Mouse (Mus musculus): Measurements from ENCODE around the gene Tet3. TPM values are rescaled to one million over a fixed set of nuclear protein-coding genes. Genes with fewer than 3 reads are reported as not detected.

The Tet3 gene
- polyA plus RNA-seq, 1 experiment from 2014 or later, result 39.9 TPM

DNA sequence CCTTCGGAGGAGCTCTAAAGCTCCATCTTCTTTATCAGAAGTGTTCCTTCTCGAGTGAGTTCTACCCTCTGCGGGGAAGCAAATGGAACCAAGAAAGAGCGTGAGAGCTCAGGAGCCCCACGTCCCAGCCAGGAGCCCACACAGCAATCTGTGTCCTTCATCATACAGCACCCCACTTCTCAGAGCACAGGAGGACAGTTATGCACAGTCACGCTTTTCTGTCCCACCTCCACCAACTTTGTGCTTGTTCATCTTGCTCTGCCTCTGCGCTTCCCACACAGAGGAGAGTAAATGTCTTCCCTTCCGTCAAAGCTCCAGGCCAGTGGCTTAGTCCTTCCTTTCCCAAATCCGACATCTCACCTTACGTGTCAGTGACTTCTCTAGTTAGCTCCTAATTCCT is 40.2 kb upstream of the Tet3 start:
- Histone ChIP-seq H3K9ac (ENCODE audit: low read length) (no peak overlapping the region), H3K36me3 (ENCODE audit: control insufficient read depth, insufficient read depth, low read length) (no peaks in the 10 kb centered on the region), H3K4me2 (no peak overlapping the region), H3K9me3 (ENCODE audit: control insufficient read depth, low read length) (no peaks in the 10 kb centered on the region), H3K27ac (ENCODE audit: low read depth, low read length) (no peak overlapping the region), H3K4me1 (ENCODE audit: control insufficient read depth, insufficient read depth, low read length) (no peaks in the 10 kb centered on the region), H3K4me3 (ENCODE audit: low read depth, low read length) (no peak overlapping the region), H3K27me3 (ENCODE audit: control insufficient read depth, insufficient read depth, low read length) (no peaks in the 10 kb centered on the region)
- ATAC-seq (ENCODE audit: low FRiP score), result no peak
- WGBS, result 92% methylated on average over 10 of the region's 10 CpGs
- DNase-seq (ENCODE audit: low spot score, missing footprints), result no peak

DNA sequence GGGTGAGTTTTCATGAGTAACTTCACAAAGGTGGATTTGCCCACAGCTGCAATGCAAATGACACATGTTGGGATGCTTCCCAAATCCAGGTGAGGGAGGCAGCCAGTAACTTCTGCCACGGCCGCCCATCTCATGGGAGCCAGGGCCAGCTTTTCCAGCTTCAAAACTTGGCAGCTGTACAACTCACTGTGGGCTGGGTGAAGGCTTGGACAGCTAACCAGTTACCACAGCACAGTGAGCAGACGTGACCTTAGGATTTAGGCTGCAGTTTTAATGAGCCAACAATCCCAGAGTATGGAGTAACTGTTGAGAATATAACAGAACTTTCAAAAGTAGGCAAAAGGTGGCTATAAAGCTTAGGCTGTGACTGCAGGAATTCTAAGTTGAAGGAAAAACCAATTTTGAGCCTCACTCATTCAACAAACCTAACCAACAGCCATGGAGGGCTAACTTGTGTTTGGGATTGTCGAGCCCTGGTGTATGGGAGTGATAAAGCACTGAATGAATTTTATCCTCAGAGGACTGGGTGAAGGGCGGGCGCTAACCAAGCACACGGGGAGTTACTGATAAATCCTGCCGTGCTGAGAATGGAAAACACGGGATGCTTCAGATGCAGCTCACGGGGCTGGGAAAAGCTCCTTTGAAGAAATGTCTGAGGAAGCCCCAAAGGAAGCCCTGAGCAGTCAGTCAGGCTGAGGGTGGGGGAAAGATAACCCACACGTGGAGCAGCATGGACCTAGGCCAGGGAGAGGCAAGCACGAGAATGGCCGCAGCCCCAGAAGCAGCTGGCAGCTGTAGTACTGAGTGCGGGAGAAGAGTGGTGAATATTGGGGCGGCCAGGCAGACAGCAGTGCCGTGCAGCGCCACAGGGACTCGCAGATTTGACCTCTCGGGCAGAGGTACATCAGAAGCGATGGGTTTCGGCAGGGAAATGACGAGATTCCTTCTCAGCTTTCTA is 38.1 kb upstream of the Tet3 start:
- 89% methylated on average over 22 of the region's 22 CpGs for WGBS
- H3K27ac ChIP-seq (ENCODE audit: low read depth, low read length), result no peak overlapping the region
- DNase-seq (ENCODE audit: low spot score, missing footprints) (no peak), ATAC-seq (ENCODE audit: low FRiP score) (no peak)
- H3K4me2 ChIP-seq, result no peak overlapping the region
- no peaks in the 10 kb centered on the region for H3K9me3 ChIP-seq (ENCODE audit: control insufficient read depth, low read length)
- no peaks in the 10 kb centered on the region for H3K27me3 ChIP-seq (ENCODE audit: control insufficient read depth, insufficient read depth, low read length)
- no peak overlapping the region for H3K4me3 ChIP-seq (ENCODE audit: low read depth, low read length)
- peaks cover 2% of the 10 kb centered on the region; the same call in 1 of the 2 replicates for H3K36me3 ChIP-seq (ENCODE audit: control insufficient read depth, insufficient read depth, low read length)
- no peak overlapping the region for H3K9ac ChIP-seq (ENCODE audit: low read length)
- no peaks in the 10 kb centered on the region for H3K4me1 ChIP-seq (ENCODE audit: control insufficient read depth, insufficient read depth, low read length)

DNA sequence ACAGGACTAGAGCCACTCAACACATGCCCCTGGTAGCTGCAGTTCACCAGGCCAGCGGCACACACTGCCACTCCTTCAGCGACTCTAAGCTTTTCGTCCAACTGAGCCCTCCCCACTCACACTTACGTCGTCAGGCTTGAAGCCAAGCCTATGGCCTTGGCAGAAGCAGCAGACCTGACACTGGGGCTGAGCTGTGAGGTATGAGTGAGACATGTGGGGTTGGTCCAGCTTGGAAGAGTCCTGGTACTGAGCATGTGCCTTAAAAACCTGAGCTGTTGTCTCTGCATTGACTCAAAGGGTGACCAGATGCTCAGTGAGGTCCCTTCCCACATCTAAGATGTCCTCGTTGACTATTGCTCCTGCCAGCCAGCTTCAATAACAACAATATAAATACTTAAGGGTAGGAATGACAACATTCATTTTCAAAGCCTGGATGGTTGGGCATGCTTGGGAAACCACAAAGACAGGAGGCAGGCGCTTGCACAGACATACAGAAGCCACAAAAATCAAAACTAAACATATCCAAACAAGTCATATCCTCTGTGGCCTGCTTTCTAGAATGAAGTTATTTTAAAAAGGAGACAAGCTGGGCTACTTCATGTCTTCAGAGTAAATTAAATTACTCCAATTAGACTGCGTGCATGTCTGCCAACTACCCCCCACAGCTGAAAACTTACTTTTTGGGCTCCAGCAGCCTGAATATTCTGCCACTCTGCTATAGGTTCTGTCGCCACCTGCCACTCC is 37.3 kb upstream of the Tet3 start:
- H3K4me2 ChIP-seq, result no peak overlapping the region
- DNase-seq (ENCODE audit: low spot score, missing footprints) (no peak), ATAC-seq (ENCODE audit: low FRiP score) (no peak)
- peaks cover 2% of the 10 kb centered on the region; the same call in 1 of the 2 replicates for H3K36me3 ChIP-seq (ENCODE audit: control insufficient read depth, insufficient read depth, low read length)
- H3K27ac ChIP-seq (ENCODE audit: low read depth, low read length), result no peak overlapping the region
- H3K4me3 ChIP-seq (ENCODE audit: low read depth, low read length), result no peak overlapping the region
- no peaks in the 10 kb centered on the region for H3K27me3 ChIP-seq (ENCODE audit: control insufficient read depth, insufficient read depth, low read length)
- no peaks in the 10 kb centered on the region for H3K9me3 ChIP-seq (ENCODE audit: control insufficient read depth, low read length)
- 90% methylated on average over 9 of the region's 9 CpGs for WGBS
- H3K9ac ChIP-seq (ENCODE audit: low read length), result no peak overlapping the region
- H3K4me1 ChIP-seq (ENCODE audit: control insufficient read depth, insufficient read depth, low read length), result no peaks in the 10 kb centered on the region

DNA sequence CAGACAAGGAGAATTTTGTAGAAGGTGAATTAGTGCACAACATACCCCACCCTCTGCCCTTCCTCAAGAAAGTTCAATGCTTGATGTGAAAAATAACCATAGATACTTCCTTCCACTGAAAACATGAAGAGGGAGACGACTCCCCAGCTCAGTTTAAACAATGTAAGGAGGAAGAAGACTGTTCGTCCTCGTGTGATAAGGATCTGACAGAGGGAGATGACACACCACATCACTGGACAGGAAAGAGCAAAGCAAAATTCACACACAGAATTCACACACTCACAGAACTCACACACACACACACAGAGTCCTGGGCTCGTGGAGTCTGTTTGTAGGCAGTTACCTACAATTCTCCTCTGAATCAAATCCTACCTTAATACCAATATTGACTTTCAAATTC is 31.7 kb upstream of the Tet3 start:
- H3K9me3 ChIP-seq (ENCODE audit: control insufficient read depth, low read length), result no peaks in the 10 kb centered on the region
- WGBS, result 85% methylated on average over 4 of the region's 4 CpGs
- H3K36me3 ChIP-seq (ENCODE audit: control insufficient read depth, insufficient read depth, low read length), result peaks cover 8% of the 10 kb centered on the region; the same call in 1 of the 2 replicates
- DNase-seq (ENCODE audit: low spot score, missing footprints) (no peak), ATAC-seq (ENCODE audit: low FRiP score) (no peak)
- no peaks in the 10 kb centered on the region for H3K4me1 ChIP-seq (ENCODE audit: control insufficient read depth, insufficient read depth, low read length)
- H3K9ac ChIP-seq (ENCODE audit: low read length), result no peak overlapping the region
- H3K27ac ChIP-seq (ENCODE audit: low read depth, low read length), result no peak overlapping the region
- no peak overlapping the region for H3K4me3 ChIP-seq (ENCODE audit: low read depth, low read length)
- no peaks in the 10 kb centered on the region for H3K27me3 ChIP-seq (ENCODE audit: control insufficient read depth, insufficient read depth, low read length)
- H3K4me2 ChIP-seq, result no peak overlapping the region

DNA sequence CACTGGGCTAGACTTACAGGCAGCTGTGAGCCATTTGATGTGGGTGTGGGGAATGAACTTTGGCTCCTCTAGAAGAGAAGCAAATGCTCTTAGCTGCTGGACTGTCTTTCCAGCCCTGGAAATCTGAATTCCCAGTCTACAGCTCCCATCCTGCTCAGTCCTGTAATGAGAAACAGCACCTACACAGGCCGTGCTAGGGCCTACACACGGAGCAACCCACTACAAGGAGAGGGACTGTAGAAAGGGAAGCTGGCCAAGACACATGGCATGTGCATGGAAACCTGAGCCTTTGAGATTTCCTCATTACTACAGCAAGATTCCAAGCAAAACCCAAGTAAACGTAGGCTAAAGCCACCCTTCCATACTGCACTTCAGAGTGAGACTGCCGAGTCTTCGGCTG is 29.3 kb upstream of the Tet3 start:
- no peaks in the 10 kb centered on the region for H3K9me3 ChIP-seq (ENCODE audit: control insufficient read depth, low read length)
- WGBS, result 85% methylated on average over 5 of the region's 5 CpGs
- H3K9ac ChIP-seq (ENCODE audit: low read length), result no peak overlapping the region
- no peak overlapping the region for H3K4me2 ChIP-seq
- H3K4me1 ChIP-seq (ENCODE audit: control insufficient read depth, insufficient read depth, low read length), result no peaks in the 10 kb centered on the region
- ATAC-seq (ENCODE audit: low FRiP score) (no peak), DNase-seq (ENCODE audit: low spot score, missing footprints) (no peak)
- peaks cover 7% of the 10 kb centered on the region; the same call in 1 of the 2 replicates for H3K36me3 ChIP-seq (ENCODE audit: control insufficient read depth, insufficient read depth, low read length)
- no peak overlapping the region for H3K4me3 ChIP-seq (ENCODE audit: low read depth, low read length)
- H3K27ac ChIP-seq (ENCODE audit: low read depth, low read length), result no peak overlapping the region
- H3K27me3 ChIP-seq (ENCODE audit: control insufficient read depth, insufficient read depth, low read length), result no peaks in the 10 kb centered on the region

DNA sequence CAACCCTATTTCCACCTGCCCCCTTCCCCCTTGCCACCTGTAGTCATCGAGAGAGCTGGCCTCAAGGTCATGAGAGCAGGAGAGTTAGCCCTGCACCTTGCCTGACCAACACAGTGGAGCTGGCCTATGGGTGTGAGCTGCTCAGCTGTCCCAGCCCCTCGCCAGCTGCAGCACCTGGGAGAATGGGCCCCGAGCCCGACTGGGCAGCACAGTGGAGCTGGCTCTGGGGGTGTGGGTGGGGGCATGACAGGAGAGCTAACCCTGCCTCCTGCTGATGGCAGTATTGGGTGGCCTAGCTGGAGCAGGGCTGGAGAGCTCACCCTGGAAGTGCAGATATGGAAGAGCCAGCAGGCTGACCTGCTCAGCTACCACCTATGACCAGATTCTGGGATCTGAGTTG is 28.4 kb upstream of the Tet3 start:
- DNase-seq (ENCODE audit: low spot score, missing footprints) (no peak), ATAC-seq (ENCODE audit: low FRiP score) (no peak)
- H3K4me3 ChIP-seq (ENCODE audit: low read depth, low read length), result no peak overlapping the region
- H3K36me3 ChIP-seq (ENCODE audit: control insufficient read depth, insufficient read depth, low read length), result peaks cover 7% of the 10 kb centered on the region; the same call in 1 of the 2 replicates
- no peak overlapping the region for H3K27ac ChIP-seq (ENCODE audit: low read depth, low read length)
- 89% methylated on average over 4 of the region's 4 CpGs for WGBS
- no peak overlapping the region for H3K4me2 ChIP-seq
- no peaks in the 10 kb centered on the region for H3K27me3 ChIP-seq (ENCODE audit: control insufficient read depth, insufficient read depth, low read length)
- no peaks in the 10 kb centered on the region for H3K4me1 ChIP-seq (ENCODE audit: control insufficient read depth, insufficient read depth, low read length)
- H3K9me3 ChIP-seq (ENCODE audit: control insufficient read depth, low read length), result no peaks in the 10 kb centered on the region
- no peak overlapping the region for H3K9ac ChIP-seq (ENCODE audit: low read length)

DNA sequence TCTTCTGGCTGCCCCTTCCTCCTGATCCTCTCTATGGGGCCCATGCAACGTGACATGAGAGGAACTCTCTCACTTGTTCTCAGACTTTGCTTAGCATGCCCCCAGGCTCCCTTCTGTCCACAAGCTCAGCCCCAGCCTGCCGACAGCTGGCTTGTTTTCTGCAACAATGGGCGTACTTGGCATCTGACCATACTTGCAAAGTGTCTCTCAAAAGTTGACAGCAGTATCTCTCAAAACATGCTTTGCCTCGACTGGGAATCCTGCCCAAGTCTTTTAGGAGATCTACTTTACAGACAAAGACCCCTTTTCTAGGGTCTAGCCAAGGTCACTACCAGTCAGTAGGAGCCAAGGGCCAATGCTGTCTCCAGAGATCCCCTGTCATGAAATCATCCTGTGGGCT is 27.0 kb upstream of the Tet3 start:
- Histone ChIP-seq H3K4me1 (ENCODE audit: control insufficient read depth, insufficient read depth, low read length) (no peaks in the 10 kb centered on the region), H3K4me3 (ENCODE audit: low read depth, low read length) (no peak overlapping the region), H3K36me3 (ENCODE audit: control insufficient read depth, insufficient read depth, low read length) (peaks cover 8% of the 10 kb centered on the region; the same call in 1 of the 2 replicates), H3K27me3 (ENCODE audit: control insufficient read depth, insufficient read depth, low read length) (no peaks in the 10 kb centered on the region), H3K9me3 (ENCODE audit: control insufficient read depth, low read length) (no peaks in the 10 kb centered on the region), H3K9ac (ENCODE audit: low read length) (no peak overlapping the region), H3K27ac (ENCODE audit: low read depth, low read length) (no peak overlapping the region), H3K4me2 (no peak overlapping the region)
- WGBS, result 83% methylated on average over 4 of the region's 4 CpGs
- DNase-seq (ENCODE audit: low spot score, missing footprints), result no peak
- ATAC-seq (ENCODE audit: low FRiP score), result no peak

DNA sequence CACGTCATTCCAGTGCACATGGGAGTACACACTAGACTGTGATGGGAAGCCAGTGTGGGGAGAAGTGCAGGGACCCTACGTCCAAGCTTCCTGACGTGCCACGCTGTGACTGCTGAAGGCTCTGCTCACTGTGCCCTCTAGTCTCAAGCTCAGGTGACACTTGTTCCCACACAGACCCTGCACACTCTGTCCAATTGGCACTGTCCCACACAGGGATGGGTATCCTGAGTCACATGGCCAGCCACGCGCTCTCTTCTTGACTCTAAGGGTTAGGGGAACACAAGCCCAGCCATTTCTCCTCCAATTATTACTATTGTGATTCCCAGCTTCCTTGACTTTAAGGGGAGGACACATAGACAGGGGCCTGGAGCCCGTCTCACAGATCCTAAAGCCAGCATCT is 24.9 kb upstream of the Tet3 start:
- no peaks in the 10 kb centered on the region for H3K27me3 ChIP-seq (ENCODE audit: control insufficient read depth, insufficient read depth, low read length)
- ATAC-seq (ENCODE audit: low FRiP score) (no peak), DNase-seq (ENCODE audit: low spot score, missing footprints) (no peak)
- peaks cover 8% of the 10 kb centered on the region; the same call in 1 of the 2 replicates for H3K36me3 ChIP-seq (ENCODE audit: control insufficient read depth, insufficient read depth, low read length)
- no peak overlapping the region for H3K4me2 ChIP-seq
- no peak overlapping the region for H3K27ac ChIP-seq (ENCODE audit: low read depth, low read length)
- no peaks in the 10 kb centered on the region for H3K4me1 ChIP-seq (ENCODE audit: control insufficient read depth, insufficient read depth, low read length)
- H3K9ac ChIP-seq (ENCODE audit: low read length), result no peak overlapping the region
- no peaks in the 10 kb centered on the region for H3K9me3 ChIP-seq (ENCODE audit: control insufficient read depth, low read length)
- no peak overlapping the region for H3K4me3 ChIP-seq (ENCODE audit: low read depth, low read length)
- WGBS, result 96% methylated on average over 7 of the region's 7 CpGs

Measured in midbrain, embryonic 11.5 days (tissue).